Mouse (Mus musculus) heart, embryonic 11.5 days (tissue): ENCODE results near the gene Slc41a3. TPM values are rescaled to one million over a fixed set of nuclear protein-coding genes. Genes with fewer than 3 reads are reported as not detected.

Source experiments
- ATAC-seq: fragments of 200-750 bp; cut with Nextera tagmentation; replicated peaks from 2 replicates; pipeline ENCODE4 v1.8.0; 2017; ENCODE audit warnings: moderate library complexity; ENCODE audit not compliant: insufficient number of reproducible peaks, low FRiP score, low TSS enrichment
- H3K27ac ChIP-seq: fragments of 300-500 bp; sonication (generic); 2 replicates; pipeline ENCODE4 v1.5.1; 2014; ENCODE audit warnings: mild to moderate bottlenecking, low read depth, low read length
- H3K27me3 ChIP-seq: fragments of 300-500 bp; sonication (generic); 2 replicates; pipeline ENCODE4 v1.6.1; 2014; ENCODE audit warnings: mild to moderate bottlenecking, low read length, mixed read lengths; ENCODE audit not compliant: control insufficient read depth, insufficient read depth
- H3K36me3 ChIP-seq: fragments of 300-500 bp; sonication (generic); 2 replicates; pipeline ENCODE4 v1.6.1; 2014; ENCODE audit warnings: mild to moderate bottlenecking, low read length, moderate library complexity, mixed read lengths; ENCODE audit not compliant: control insufficient read depth, insufficient read depth
- H3K4me1 ChIP-seq: fragments of 300-500 bp; sonication (generic); 2 replicates; pipeline ENCODE4 v1.6.1; 2014; ENCODE audit warnings: low read length; ENCODE audit not compliant: control insufficient read depth, insufficient read depth
- H3K4me2 ChIP-seq: fragments of 300-500 bp; sonication (generic); 2 replicates; pipeline ENCODE4 v1.6.1; 2014; ENCODE audit warnings: mild to moderate bottlenecking, moderate library complexity
- H3K4me3 ChIP-seq: fragments of 300-500 bp; sonication (generic); 2 replicates; pipeline ENCODE4 v1.5.1; 2014; ENCODE audit warnings: low read depth, low read length
- H3K9ac ChIP-seq: fragments of 300-500 bp; sonication (generic); 2 replicates; pipeline ENCODE4 v1.6.1; 2014; ENCODE audit warnings: mild to moderate bottlenecking, low read depth, low read length, moderate library complexity
- H3K9me3 ChIP-seq: fragments of 300-500 bp; sonication (generic); replicated peaks from 2 replicates; pipeline ENCODE4 v1.6.1; 2016; ENCODE audit warnings: low read length; ENCODE audit not compliant: control insufficient read depth
- WGBS: fragments of 180-500 bp; shearing (Covaris S2); extraction: QIAGEN DNeasy Blood & Tissue Kit; methylation state at CpG from one replicate; pipeline ENCODE4 v1.1.7; 2014; ENCODE audit not compliant: insufficient replicate concordance; 5-methylcytosine and 5-hydroxymethylcytosine counted together
- polyA plus RNA-seq: library from polyadenylated mRNA; unstranded; fragments of >200 nt; fragmentation: Nextera tagmentation; extraction: Ambion mirVana; gene quantifications from 2 replicates; pipeline ENCODE4 v1.2.1, GENCODE M21; 2014

Slc41a3 gene
- polyA plus RNA-seq, 1 experiment from 2014 or later = 11.1 TPM

- WGBS = 74% methylated on average over 7 of the region's 7 CpGs
- no peaks in the 10 kb centered on the region for H3K9me3 ChIP-seq
Measured at GRCm38 (mm10) chr6:90615362-90615761, 10.8 kb downstream of the Slc41a3 start.

DNA sequence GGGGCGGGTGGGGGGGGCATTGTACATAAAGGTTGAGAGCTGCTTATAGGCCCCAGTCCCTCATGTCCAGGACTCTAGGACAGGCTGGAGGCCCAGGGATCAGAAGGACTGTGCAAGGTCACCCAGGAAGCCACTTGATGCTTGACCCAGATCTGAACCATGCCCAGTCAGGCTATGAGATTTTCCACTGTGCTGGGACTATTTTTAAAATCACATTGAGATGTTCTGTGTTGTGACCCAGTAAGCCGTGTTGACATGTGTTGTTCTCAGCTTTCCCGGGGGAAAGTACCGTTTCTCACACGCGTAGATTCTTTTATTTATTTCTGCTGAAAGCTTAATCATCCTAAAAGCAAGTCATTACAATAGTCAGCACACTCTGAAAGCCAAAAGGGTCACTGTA is 11.5 kb downstream of the Slc41a3 start:
- ATAC-seq = no peak; the same call in 1 of the 2 replicates

More at GRCm38 (mm10) chr6:90615362-90615761, 10.8 kb downstream of the Slc41a3 start:
- Histone ChIP-seq H3K9ac (no peak overlapping the region), H3K27ac (peak overlapping the region; percentile 77), H3K4me3 (no peak overlapping the region), H3K27me3 (no peaks in the 10 kb centered on the region), H3K4me2 (no peak overlapping the region), H3K36me3 (no peaks in the 10 kb centered on the region), H3K4me1 (peaks cover 50% of the 10 kb centered on the region)
- ATAC-seq = no peak

GRCm38 (mm10) chr6:90616481-90616880 is 12.0 kb downstream of the Slc41a3 start:
- Histone ChIP-seq H3K4me2 (no peak overlapping the region), H3K27ac (peak overlapping the region; percentile 77), H3K9ac (no peak overlapping the region), H3K36me3 (no peaks in the 10 kb centered on the region), H3K9me3 (no peaks in the 10 kb centered on the region), H3K27me3 (no peaks in the 10 kb centered on the region), H3K4me3 (no peak overlapping the region), H3K4me1 (peaks cover 60% of the 10 kb centered on the region)
- no peak for ATAC-seq
- WGBS = 80% methylated on average over 6 of the region's 6 CpGs

More for the DNA sequence above, 11.5 kb downstream of the Slc41a3 start:
- no peak overlapping the region for H3K4me3 ChIP-seq
- H3K4me2 ChIP-seq = no peak overlapping the region
- H3K9ac ChIP-seq = no peak overlapping the region
- H3K9me3 ChIP-seq = no peaks in the 10 kb centered on the region
- no peaks in the 10 kb centered on the region for H3K27me3 ChIP-seq
- H3K27ac ChIP-seq = peak overlapping the region; percentile 77
- WGBS = 52% methylated on average over 6 of the region's 6 CpGs
- H3K36me3 ChIP-seq = no peaks in the 10 kb centered on the region
- peaks cover 55% of the 10 kb centered on the region for H3K4me1 ChIP-seq

DNA sequence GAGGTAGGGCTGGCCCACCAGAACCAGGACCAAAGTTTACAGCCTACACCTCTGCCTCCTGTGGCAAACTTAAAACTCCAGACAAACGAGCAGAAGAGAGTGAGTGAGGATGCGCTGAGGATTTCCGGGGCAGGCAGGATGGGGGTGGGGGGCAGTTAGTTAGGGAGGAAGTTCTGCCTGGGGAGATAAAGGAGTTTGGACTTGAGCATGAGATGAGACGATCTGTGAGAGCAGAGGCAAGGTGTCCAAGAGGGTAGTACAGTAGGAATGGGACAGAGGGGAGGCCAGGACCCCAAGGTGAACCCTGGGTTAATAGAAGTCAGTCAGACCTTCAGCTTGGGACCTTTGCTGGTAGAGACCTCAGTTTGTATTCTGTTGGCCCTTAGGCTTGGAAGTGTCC is 13.7 kb downstream of the Slc41a3 start:
- H3K4me2 ChIP-seq = peak overlapping the region; percentile 49

GRCm38 (mm10) chr6:90618821-90619636 is 14.5 kb downstream of the Slc41a3 start:
- 0 out of 2 replicates have a peak overlapping the region, but pooled peaks have one; percentile 10 for H3K4me3 ChIP-seq
- H3K4me1 ChIP-seq = peaks cover 79% of the 10 kb centered on the region
- peak overlapping the region; percentile 78 for H3K27ac ChIP-seq
- ATAC-seq = peak; percentile 47
- whole genome bisulfite sequencing = 53% methylated on average over 19 of the region's 19 CpGs
- peak overlapping the region; percentile 49 for H3K4me2 ChIP-seq
- H3K9ac ChIP-seq = peak overlapping the region; percentile 36
- no peaks in the 10 kb centered on the region for H3K9me3 ChIP-seq
- H3K27me3 ChIP-seq = no peaks in the 10 kb centered on the region
- H3K36me3 ChIP-seq = no peaks in the 10 kb centered on the region

More for the DNA sequence above, 13.7 kb downstream of the Slc41a3 start:
- Histone ChIP-seq H3K27me3 (no peaks in the 10 kb centered on the region), H3K27ac (peak overlapping the region; percentile 78), H3K9me3 (no peaks in the 10 kb centered on the region), H3K9ac (peak overlapping the region; percentile 36; the same call in 1 of the 2 replicates), H3K36me3 (no peaks in the 10 kb centered on the region), H3K4me3 (no peak overlapping the region), H3K4me1 (peaks cover 74% of the 10 kb centered on the region)
- WGBS = 48% methylated on average over 4 of the region's 4 CpGs
- ATAC-seq = no peak

DNA sequence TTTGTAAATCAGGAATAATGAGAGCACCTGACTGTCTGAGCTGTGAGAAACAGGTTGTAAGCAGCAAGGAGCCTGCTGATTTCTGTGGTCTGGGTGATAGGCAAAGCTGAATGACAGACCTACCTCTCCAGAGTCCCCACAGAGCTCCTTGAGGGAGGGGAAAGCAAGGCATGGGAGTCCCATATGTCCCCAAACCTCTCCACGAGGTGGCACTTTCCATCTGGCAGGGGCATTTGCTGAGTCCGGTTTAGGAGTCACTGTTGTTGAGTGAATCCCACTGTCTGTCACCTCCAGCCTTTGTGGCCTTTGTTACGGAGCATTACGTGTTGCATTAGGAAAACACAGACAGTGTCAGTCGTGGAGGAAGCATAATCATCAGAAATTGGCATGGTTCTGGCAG is 15.4 kb downstream of the Slc41a3 start:
- no peak for ATAC-seq
- Histone ChIP-seq H3K4me3 (no peak overlapping the region), H3K4me2 (peak overlapping the region; percentile 49), H3K27ac (peak overlapping the region; percentile 78; the same call in 1 of the 2 replicates), H3K36me3 (no peaks in the 10 kb centered on the region), H3K9me3 (no peaks in the 10 kb centered on the region), H3K9ac (peak overlapping the region; percentile 39; the same call in 1 of the 2 replicates), H3K4me1 (peaks cover 73% of the 10 kb centered on the region), H3K27me3 (no peaks in the 10 kb centered on the region)
- 77% methylated on average over 5 of the region's 5 CpGs for WGBS

- Histone ChIP-seq H3K4me2 (peak overlapping the region; percentile 15; the same call in 1 of the 2 replicates), H3K4me1 (peaks cover 62% of the 10 kb centered on the region), H3K9me3 (no peaks in the 10 kb centered on the region), H3K27me3 (no peaks in the 10 kb centered on the region), H3K9ac (peak overlapping the region; percentile 52; the same call in 1 of the 2 replicates), H3K27ac (peak overlapping the region; percentile 46), H3K36me3 (no peaks in the 10 kb centered on the region), H3K4me3 (no peak overlapping the region)
- ATAC-seq = no peak
- WGBS = 61% methylated on average over 9 of the region's 9 CpGs
Measured at GRCm38 (mm10) chr6:90620791-90621583, 16.5 kb downstream of the Slc41a3 start.

- peak overlapping the region; percentile 15; the same call in 1 of the 2 replicates for H3K4me2 ChIP-seq
- H3K9ac ChIP-seq = no peak overlapping the region
- ATAC-seq = no peak
- no peaks in the 10 kb centered on the region for H3K9me3 ChIP-seq
- H3K27ac ChIP-seq = peak overlapping the region; percentile 46; the same call in 1 of the 2 replicates
- H3K27me3 ChIP-seq = no peaks in the 10 kb centered on the region
- H3K36me3 ChIP-seq = no peaks in the 10 kb centered on the region; the same call in 1 of the 2 replicates
- no peak overlapping the region for H3K4me3 ChIP-seq
- peaks cover 57% of the 10 kb centered on the region for H3K4me1 ChIP-seq
- whole genome bisulfite sequencing = 65% methylated on average over 6 of the region's 6 CpGs
Measured at GRCm38 (mm10) chr6:90621584-90621890, 17.0 kb downstream of the Slc41a3 start.
